Mouse (Mus musculus): ENCODE data around the gene Gins3. TPM values are rescaled to one million over a fixed set of nuclear protein-coding genes. Genes with fewer than 3 reads are reported as not detected.

Gene Gins3
- polyA plus RNA-seq, 1 experiment from 2014 or later = 7.7 TPM

Other genes with a start within 250 kb of the Gins3 start
- 121 and 124 TPM in 2 replicates for gene Cfap20, start 198.6 kb upstream of the Gins3 start, polyA plus RNA-seq (2015; fragmentation: Nextera tagmentation; extraction: Ambion mirVana)
- 6.2 and 7.5 TPM in 2 replicates for gene Csnk2a2, start 143.4 kb upstream of the Gins3 start, polyA plus RNA-seq (2015; fragmentation: Nextera tagmentation; extraction: Ambion mirVana)
- gene Ccdc113, start 99.4 kb upstream of the Gins3 start, polyA plus RNA-seq (2015; fragmentation: Nextera tagmentation; extraction: Ambion mirVana) = 2.4 and 3.4 TPM in 2 replicates
- gene Prss54, start 57.1 kb upstream of the Gins3 start, polyA plus RNA-seq (2015; fragmentation: Nextera tagmentation; extraction: Ambion mirVana) = not detected in 2 replicates
- gene Ndrg4, start 43.5 kb downstream of the Gins3 start, polyA plus RNA-seq (2015; fragmentation: Nextera tagmentation; extraction: Ambion mirVana) = 571 and 665 TPM in 2 replicates
- 28.0 and 30.6 TPM in 2 replicates for gene Setd6, start 82.4 kb downstream of the Gins3 start, polyA plus RNA-seq (2015; fragmentation: Nextera tagmentation; extraction: Ambion mirVana)
- gene Cnot1, start 174.0 kb downstream of the Gins3 start, polyA plus RNA-seq (2015; fragmentation: Nextera tagmentation; extraction: Ambion mirVana) = 31.3 and 42.3 TPM in 2 replicates
- gene Sap18b, start 191.9 kb downstream of the Gins3 start, polyA plus RNA-seq (2015; fragmentation: Nextera tagmentation; extraction: Ambion mirVana) = 228 and 256 TPM in 2 replicates
- gene Slc38a7, start 220.1 kb downstream of the Gins3 start, polyA plus RNA-seq (2015; fragmentation: Nextera tagmentation; extraction: Ambion mirVana) = 26.2 and 28.9 TPM in 2 replicates

Measured in hindbrain, embryonic 16.5 days (tissue).